Mouse (Mus musculus): ENCODE results near the gene Gm28038. TPM values are rescaled to one million over a fixed set of nuclear protein-coding genes. Genes with fewer than 3 reads are reported as not detected.

The Gm28038 gene
- not detected in 2 replicates for polyA plus RNA-seq (2015; fragmentation: Nextera tagmentation; extraction: Ambion mirVana)

GRCm38 (mm10) chr2:30280743-30281142 lies at the start of gene Gm28038:
Gene Gm28038, plus strand, starts transcription at chr2:30281043.
- Histone ChIP-seq H3K4me2 (ENCODE audit: low read depth, low read length) (no peak within 1 kb of the TSS), H3K27ac (ENCODE audit: low read length) (no peak within 1 kb of the TSS), H3K4me3 (ENCODE audit: low read length) (no peak within 1 kb of the TSS), H3K9ac (ENCODE audit: low read length) (no peak within 1 kb of the TSS), H3K9me3 (ENCODE audit: control insufficient read depth, low read length) (no peaks in the 10 kb centered on the region), H3K36me3 (ENCODE audit: control insufficient read depth, insufficient read depth, low read length) (no peaks in the 10 kb centered on the region), H3K27me3 (ENCODE audit: control insufficient read depth, insufficient read depth, low read depth, low read length) (no peaks in the 10 kb centered on the region), H3K4me1 (replicated peaks; ENCODE audit: control insufficient read depth, insufficient read depth, low read length) (peaks cover 7% of the 10 kb centered on the region; the same call in 1 of the 2 replicates)
- ATAC-seq (ENCODE audit: low read depth) = no peak
- 88% methylated on average over 11 of the region's 11 CpGs for WGBS

- Histone ChIP-seq H3K9me3 (ENCODE audit: control insufficient read depth, low read length) (no peaks in the 10 kb centered on the region; the same call in 1 of the 2 replicates), H3K9ac (ENCODE audit: low read length) (no peak overlapping the region), H3K4me1 (replicated peaks; ENCODE audit: control insufficient read depth, insufficient read depth, low read length) (peaks cover 21% of the 10 kb centered on the region), H3K36me3 (ENCODE audit: control insufficient read depth, insufficient read depth, low read length) (0 out of 2 replicates have a peak, but pooled peaks cover 3% of the 10 kb centered on the region), H3K4me2 (ENCODE audit: low read depth, low read length) (no peak overlapping the region), H3K27me3 (ENCODE audit: control insufficient read depth, insufficient read depth, low read depth, low read length) (no peaks in the 10 kb centered on the region), H3K4me3 (ENCODE audit: low read length) (no peak overlapping the region), H3K27ac (ENCODE audit: low read length) (no peak overlapping the region)
- no peak for ATAC-seq (ENCODE audit: low read depth)
- 78% methylated on average over 5 of the region's 5 CpGs for WGBS
Measured at GRCm38 (mm10) chr2:30235593-30235992, 45.2 kb upstream of the Gm28038 start.

GRCm38 (mm10) chr2:30236426-30237198 lies 44.2 kb upstream of the Gm28038 start:
- 0 out of 2 replicates have a peak, but pooled peaks cover 9% of the 10 kb centered on the region for H3K36me3 ChIP-seq (ENCODE audit: control insufficient read depth, insufficient read depth, low read length)
- H3K27me3 ChIP-seq (ENCODE audit: control insufficient read depth, insufficient read depth, low read depth, low read length) = no peaks in the 10 kb centered on the region
- peaks cover 21% of the 10 kb centered on the region for H3K4me1 ChIP-seq (replicated peaks; ENCODE audit: control insufficient read depth, insufficient read depth, low read length)
- no peak for ATAC-seq (ENCODE audit: low read depth)
- 3% methylated on average over 18 of the region's 18 CpGs for WGBS
- peak overlapping the region; percentile 60 for H3K27ac ChIP-seq (ENCODE audit: low read length)
- peak overlapping the region; percentile 93 for H3K4me3 ChIP-seq (ENCODE audit: low read length)
- peak overlapping the region; percentile 73 for H3K9ac ChIP-seq (ENCODE audit: low read length)
- H3K4me2 ChIP-seq (ENCODE audit: low read depth, low read length) = peak overlapping the region; percentile 90
- H3K9me3 ChIP-seq (ENCODE audit: control insufficient read depth, low read length) = no peaks in the 10 kb centered on the region

- Histone ChIP-seq H3K4me2 (ENCODE audit: low read depth, low read length) (peak within 1 kb of the TSS; percentile 90), H3K27ac (ENCODE audit: low read length) (peak within 1 kb of the TSS; percentile 83), H3K9ac (ENCODE audit: low read length) (peak within 1 kb of the TSS; percentile 86), H3K4me1 (replicated peaks; ENCODE audit: control insufficient read depth, insufficient read depth, low read length) (peaks cover 21% of the 10 kb centered on the region), H3K27me3 (ENCODE audit: control insufficient read depth, insufficient read depth, low read depth, low read length) (no peaks in the 10 kb centered on the region), H3K9me3 (ENCODE audit: control insufficient read depth, low read length) (no peaks in the 10 kb centered on the region), H3K36me3 (ENCODE audit: control insufficient read depth, insufficient read depth, low read length) (peaks cover 13% of the 10 kb centered on the region; the same call in 1 of the 2 replicates), H3K4me3 (ENCODE audit: low read length) (peak within 1 kb of the TSS; percentile 93)
- peak; percentile 97 for ATAC-seq (ENCODE audit: low read depth)
- WGBS = under 1% methylated on average over 53 of the region's 67 CpGs
Measured at GRCm38 (mm10) chr2:30237199-30237880, 43.5 kb upstream of the Gm28038 start, which contains the start of gene Lrrc8a. Gene Lrrc8a, plus strand, starts transcription at chr2:30237715.

- Histone ChIP-seq H3K4me2 (ENCODE audit: low read depth, low read length) (peak overlapping the region; percentile 79), H3K36me3 (ENCODE audit: control insufficient read depth, insufficient read depth, low read length) (peaks cover 13% of the 10 kb centered on the region; the same call in 1 of the 2 replicates), H3K27ac (ENCODE audit: low read length) (peak overlapping the region; percentile 83), H3K4me3 (ENCODE audit: low read length) (peak overlapping the region; percentile 93), H3K27me3 (ENCODE audit: control insufficient read depth, insufficient read depth, low read depth, low read length) (no peaks in the 10 kb centered on the region), H3K9me3 (ENCODE audit: control insufficient read depth, low read length) (no peaks in the 10 kb centered on the region), H3K9ac (ENCODE audit: low read length) (peak overlapping the region; percentile 86), H3K4me1 (replicated peaks; ENCODE audit: control insufficient read depth, insufficient read depth, low read length) (peaks cover 21% of the 10 kb centered on the region)
- ATAC-seq (ENCODE audit: low read depth) = peak; percentile 89
- under 1% methylated on average over 36 of the region's 42 CpGs for WGBS
Measured at GRCm38 (mm10) chr2:30237881-30238280, 43.0 kb upstream of the Gm28038 start.

GRCm38 (mm10) chr2:30238906-30239465 lies 41.9 kb upstream of the Gm28038 start:
- peak overlapping the region; percentile 77 for H3K27ac ChIP-seq (ENCODE audit: low read length)
- no peak for ATAC-seq (ENCODE audit: low read depth)
- peak overlapping the region; percentile 93 for H3K4me3 ChIP-seq (ENCODE audit: low read length)
- no peaks in the 10 kb centered on the region for H3K9me3 ChIP-seq (ENCODE audit: control insufficient read depth, low read length)
- H3K36me3 ChIP-seq (ENCODE audit: control insufficient read depth, insufficient read depth, low read length) = peaks cover 19% of the 10 kb centered on the region
- peak overlapping the region; percentile 79 for H3K4me2 ChIP-seq (ENCODE audit: low read depth, low read length)
- 70% methylated on average over 3 of the region's 3 CpGs for WGBS
- peaks cover 23% of the 10 kb centered on the region for H3K4me1 ChIP-seq (replicated peaks; ENCODE audit: control insufficient read depth, insufficient read depth, low read length)
- H3K9ac ChIP-seq (ENCODE audit: low read length) = peak overlapping the region; percentile 86
- H3K27me3 ChIP-seq (ENCODE audit: control insufficient read depth, insufficient read depth, low read depth, low read length) = no peaks in the 10 kb centered on the region

GRCm38 (mm10) chr2:30239777-30240176 lies 41.1 kb upstream of the Gm28038 start:
- Histone ChIP-seq H3K4me3 (ENCODE audit: low read length) (no peak overlapping the region), H3K36me3 (ENCODE audit: control insufficient read depth, insufficient read depth, low read length) (peaks cover 20% of the 10 kb centered on the region), H3K27me3 (ENCODE audit: control insufficient read depth, insufficient read depth, low read depth, low read length) (no peaks in the 10 kb centered on the region), H3K27ac (ENCODE audit: low read length) (peak overlapping the region; percentile 77), H3K9me3 (ENCODE audit: control insufficient read depth, low read length) (no peaks in the 10 kb centered on the region), H3K9ac (ENCODE audit: low read length) (no peak overlapping the region), H3K4me2 (ENCODE audit: low read depth, low read length) (peak overlapping the region; percentile 79), H3K4me1 (replicated peaks; ENCODE audit: control insufficient read depth, insufficient read depth, low read length) (peaks cover 28% of the 10 kb centered on the region)
- ATAC-seq (ENCODE audit: low read depth) = peak; percentile 15
- WGBS = 57% methylated on average over 4 of the region's 4 CpGs

- Histone ChIP-seq H3K4me2 (ENCODE audit: low read depth, low read length) (peak within 1 kb of the TSS; percentile 79), H3K9ac (ENCODE audit: low read length) (peak within 1 kb of the TSS; percentile 4; the same call in 1 of the 2 replicates), H3K36me3 (ENCODE audit: control insufficient read depth, insufficient read depth, low read length) (peaks cover 22% of the 10 kb centered on the region), H3K27ac (ENCODE audit: low read length) (peak within 1 kb of the TSS; percentile 77), H3K4me1 (replicated peaks; ENCODE audit: control insufficient read depth, insufficient read depth, low read length) (peaks cover 29% of the 10 kb centered on the region), H3K4me3 (ENCODE audit: low read length) (no peak within 1 kb of the TSS), H3K27me3 (ENCODE audit: control insufficient read depth, insufficient read depth, low read depth, low read length) (no peaks in the 10 kb centered on the region), H3K9me3 (ENCODE audit: control insufficient read depth, low read length) (no peaks in the 10 kb centered on the region)
- 65% methylated on average over 2 of the region's 2 CpGs for whole genome bisulfite sequencing
- ATAC-seq (ENCODE audit: low read depth) = no peak
Measured at GRCm38 (mm10) chr2:30240267-30240666, 40.6 kb upstream of the Gm28038 start, which contains the start of gene Gm28035. Gene Gm28035, plus strand, starts transcription at chr2:30240567.

- peak overlapping the region; percentile 70 for H3K27ac ChIP-seq (ENCODE audit: low read length)
- 44% methylated on average over 4 of the region's 4 CpGs for WGBS
- no peak overlapping the region for H3K4me3 ChIP-seq (ENCODE audit: low read length)
- no peaks in the 10 kb centered on the region for H3K27me3 ChIP-seq (ENCODE audit: control insufficient read depth, insufficient read depth, low read depth, low read length)
- H3K9ac ChIP-seq (ENCODE audit: low read length) = no peak overlapping the region
- H3K4me2 ChIP-seq (ENCODE audit: low read depth, low read length) = no peak overlapping the region
- ATAC-seq (ENCODE audit: low read depth) = peak; percentile 31
- H3K4me1 ChIP-seq (replicated peaks; ENCODE audit: control insufficient read depth, insufficient read depth, low read length) = peaks cover 24% of the 10 kb centered on the region
- no peaks in the 10 kb centered on the region for H3K9me3 ChIP-seq (ENCODE audit: control insufficient read depth, low read length)
- H3K36me3 ChIP-seq (ENCODE audit: control insufficient read depth, insufficient read depth, low read length) = peaks cover 22% of the 10 kb centered on the region
Measured at GRCm38 (mm10) chr2:30242509-30242908, 38.3 kb upstream of the Gm28038 start.
